Mouse (Mus musculus): ENCODE measurements around the gene Psmd14. TPM values are rescaled to one million over a fixed set of nuclear protein-coding genes. Genes with fewer than 3 reads are reported as not detected.

Gene Psmd14
- polyA plus RNA-seq, 1 experiment from 2014 or later = 252 TPM

DNA sequence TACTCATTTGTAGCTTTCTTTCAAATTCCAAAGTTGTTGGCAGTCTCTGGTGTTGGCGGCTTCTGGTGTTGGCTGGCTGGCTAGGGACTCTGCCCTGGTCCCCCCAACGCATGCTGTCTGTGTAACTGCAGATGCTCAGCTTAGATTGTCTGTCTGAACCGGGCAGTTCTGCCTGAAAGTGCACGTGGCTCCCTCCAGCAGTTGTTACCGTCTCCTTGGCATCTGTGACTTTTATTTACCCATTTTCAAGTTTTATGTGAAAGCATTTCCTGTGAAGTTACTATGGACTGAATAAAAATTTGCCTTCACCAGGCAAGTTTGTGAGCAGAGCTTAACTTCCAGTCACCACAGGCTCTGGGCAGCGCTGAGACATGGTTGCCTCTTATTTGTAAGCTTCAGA lies 97.3 kb downstream of the Psmd14 start:
- Histone ChIP-seq H3K4me3 (no peak overlapping the region), H3K27me3 (replicated peaks; ENCODE audit: low read depth, poor library complexity, severe bottlenecking) (peaks cover 100% of the 10 kb centered on the region)

DNA sequence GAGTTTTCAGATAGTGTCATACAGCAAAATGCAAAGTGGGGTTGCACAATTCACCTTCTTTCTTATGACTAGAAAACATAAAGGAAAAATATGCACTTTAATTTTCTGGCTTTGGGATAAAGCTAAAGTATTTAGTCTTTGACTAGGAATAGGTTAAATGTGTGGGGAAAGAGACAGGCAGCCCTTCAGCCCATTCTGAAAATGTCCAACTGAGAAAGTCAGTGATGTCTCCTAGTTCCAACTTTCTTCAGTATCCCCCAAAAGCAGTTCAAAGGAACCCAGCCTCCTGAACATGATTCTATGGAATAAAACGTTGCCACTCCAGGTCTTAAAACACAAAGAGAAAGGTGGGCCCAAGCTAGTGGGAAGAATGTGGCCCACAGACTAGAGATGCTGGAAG lies 97.9 kb downstream of the Psmd14 start:
- peaks cover 100% of the 10 kb centered on the region for H3K27me3 ChIP-seq (replicated peaks; ENCODE audit: low read depth, poor library complexity, severe bottlenecking)
- H3K27ac ChIP-seq (replicated peaks) = no peak overlapping the region
- H3K4me1 ChIP-seq = peaks cover 20% of the 10 kb centered on the region
- peak; percentile 14 for DNase-seq (ENCODE audit: low spot score)
- no peak overlapping the region for H3K4me3 ChIP-seq
- no peaks in the 10 kb centered on the region for H3K36me3 ChIP-seq (replicated peaks)
- WGBS = 2% methylated on average over 1 of the region's 1 CpGs
- H3K9me3 ChIP-seq = no peaks in the 10 kb centered on the region

More for the DNA sequence above, 97.3 kb downstream of the Psmd14 start:
- Histone ChIP-seq H3K4me1 (peaks cover 23% of the 10 kb centered on the region), H3K36me3 (replicated peaks) (no peaks in the 10 kb centered on the region), H3K27ac (replicated peaks) (no peak overlapping the region), H3K9me3 (no peaks in the 10 kb centered on the region)
- 0% methylated on average over 6 of the region's 6 CpGs for WGBS
- peak; percentile 53 for DNase-seq (ENCODE audit: low spot score)

DNA sequence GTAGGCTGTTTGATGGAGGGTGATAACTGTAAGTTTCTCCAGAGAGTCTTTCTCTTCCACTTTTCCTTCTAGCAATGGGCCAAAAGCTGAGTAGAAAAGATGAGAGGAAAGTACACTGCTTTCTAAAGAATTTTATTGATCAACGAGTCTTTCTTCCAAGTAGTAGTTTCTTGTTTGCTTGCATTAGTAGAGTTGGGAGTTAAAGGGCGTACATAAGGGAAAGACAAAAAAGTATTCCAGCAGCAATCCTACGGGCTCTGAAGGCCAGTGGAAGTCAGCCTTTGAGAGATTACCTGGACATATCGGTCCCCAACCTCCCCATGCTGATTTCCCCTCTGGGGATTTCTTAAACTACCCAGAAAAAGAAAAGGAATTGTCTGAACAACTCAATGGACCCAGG lies 99.3 kb downstream of the Psmd14 start:
- Histone ChIP-seq H3K4me1 (peaks cover 19% of the 10 kb centered on the region), H3K27ac (replicated peaks) (no peak overlapping the region), H3K27me3 (replicated peaks; ENCODE audit: low read depth, poor library complexity, severe bottlenecking) (peaks cover 100% of the 10 kb centered on the region), H3K4me3 (no peak overlapping the region), H3K9me3 (no peaks in the 10 kb centered on the region), H3K36me3 (replicated peaks) (no peaks in the 10 kb centered on the region)
- WGBS = 12% methylated on average over 4 of the region's 4 CpGs
- no peak for DNase-seq (ENCODE audit: low spot score)

- Histone ChIP-seq H3K4me1 (peaks cover 22% of the 10 kb centered on the region), H3K27ac (replicated peaks) (no peak overlapping the region), H3K4me3 (peak overlapping the region; percentile 62), H3K27me3 (replicated peaks; ENCODE audit: low read depth, poor library complexity, severe bottlenecking) (peaks cover 100% of the 10 kb centered on the region), H3K36me3 (replicated peaks) (no peaks in the 10 kb centered on the region), H3K9me3 (no peaks in the 10 kb centered on the region)
- no peak for DNase-seq (ENCODE audit: low spot score)
- 1% methylated on average over 8 of the region's 8 CpGs for WGBS
These were observed 99.6 kb downstream of the Psmd14 start for GRCm38 (mm10) chr2:61811163-61811506.

DNA sequence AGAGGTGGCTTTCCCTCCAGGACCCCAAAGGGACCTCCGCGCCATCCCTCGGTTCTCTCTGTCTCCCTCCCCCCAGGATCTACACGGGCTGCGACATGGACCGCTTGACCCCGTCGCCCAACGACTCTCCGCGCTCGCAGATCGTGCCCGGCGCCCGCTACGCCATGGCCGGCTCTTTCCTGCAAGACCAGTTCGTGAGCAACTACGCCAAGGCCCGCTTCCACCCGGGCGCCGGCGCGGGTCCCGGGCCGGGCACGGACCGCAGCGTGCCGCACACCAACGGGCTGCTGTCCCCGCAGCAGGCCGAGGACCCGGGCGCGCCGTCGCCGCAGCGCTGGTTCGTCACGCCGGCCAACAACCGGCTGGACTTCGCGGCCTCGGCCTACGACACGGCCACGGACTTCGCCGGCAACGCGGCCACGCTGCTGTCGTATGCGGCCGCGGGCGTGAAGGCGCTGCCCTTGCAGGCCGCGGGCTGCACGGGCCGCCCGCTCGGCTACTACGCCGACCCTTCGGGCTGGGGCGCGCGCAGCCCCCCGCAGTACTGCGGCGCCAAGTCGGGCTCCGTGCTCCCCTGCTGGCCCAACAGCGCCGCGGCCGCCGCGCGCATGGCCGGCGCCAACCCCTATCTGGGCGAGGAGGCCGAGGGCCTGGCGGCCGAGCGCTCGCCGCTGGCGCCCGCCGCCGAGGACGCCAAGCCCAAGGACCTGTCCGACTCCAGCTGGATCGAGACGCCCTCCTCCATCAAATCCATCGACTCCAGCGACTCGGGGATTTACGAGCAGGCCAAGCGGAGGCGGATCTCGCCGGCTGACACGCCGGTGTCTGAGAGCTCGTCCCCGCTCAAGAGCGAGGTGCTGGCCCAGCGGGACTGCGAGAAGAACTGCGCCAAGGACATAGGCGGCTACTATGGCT lies 100.3 kb downstream of the Psmd14 start:
- Histone ChIP-seq H3K36me3 (replicated peaks) (no peaks in the 10 kb centered on the region), H3K4me3 (peak overlapping the region; percentile 62), H3K9me3 (no peaks in the 10 kb centered on the region), H3K27me3 (replicated peaks; ENCODE audit: low read depth, poor library complexity, severe bottlenecking) (peaks cover 100% of the 10 kb centered on the region), H3K27ac (replicated peaks) (peak overlapping the region; percentile 78), H3K4me1 (peaks cover 22% of the 10 kb centered on the region)
- peak; percentile 81 for DNase-seq (ENCODE audit: low spot score)
- under 1% methylated on average over 121 of the region's 121 CpGs for WGBS

- WGBS = under 1% methylated on average over 12 of the region's 12 CpGs
- DNase-seq (ENCODE audit: low spot score) = peak; percentile 52
- peaks cover 22% of the 10 kb centered on the region for H3K4me1 ChIP-seq
- peak overlapping the region; percentile 62 for H3K4me3 ChIP-seq
- H3K9me3 ChIP-seq = no peaks in the 10 kb centered on the region
- peaks cover 99% of the 10 kb centered on the region for H3K27me3 ChIP-seq (replicated peaks; ENCODE audit: low read depth, poor library complexity, severe bottlenecking)
- H3K36me3 ChIP-seq (replicated peaks) = no peaks in the 10 kb centered on the region
- no peak overlapping the region for H3K27ac ChIP-seq (replicated peaks)
These were observed 101.0 kb downstream of the Psmd14 start for GRCm38 (mm10) chr2:61812536-61812935.

GRCm38 (mm10) chr2:61813106-61813505 lies 101.6 kb downstream of the Psmd14 start:
- peaks cover 22% of the 10 kb centered on the region for H3K4me1 ChIP-seq
- DNase-seq (ENCODE audit: low spot score) = peak; percentile 30
- WGBS = 4% methylated on average over 6 of the region's 6 CpGs
- H3K4me3 ChIP-seq = no peak overlapping the region
- H3K36me3 ChIP-seq (replicated peaks) = no peaks in the 10 kb centered on the region
- H3K27ac ChIP-seq (replicated peaks) = no peak overlapping the region
- peaks cover 99% of the 10 kb centered on the region for H3K27me3 ChIP-seq (replicated peaks; ENCODE audit: low read depth, poor library complexity, severe bottlenecking)
- no peaks in the 10 kb centered on the region for H3K9me3 ChIP-seq

- H3K4me1 ChIP-seq = peaks cover 22% of the 10 kb centered on the region
- no peak overlapping the region for H3K4me3 ChIP-seq
- peaks cover 99% of the 10 kb centered on the region for H3K27me3 ChIP-seq (replicated peaks; ENCODE audit: low read depth, poor library complexity, severe bottlenecking)
- H3K36me3 ChIP-seq (replicated peaks) = no peaks in the 10 kb centered on the region
- no peak overlapping the region for H3K27ac ChIP-seq (replicated peaks)
- WGBS = 26% methylated on average over 1 of the region's 1 CpGs
- DNase-seq (ENCODE audit: low spot score) = no peak
- no peaks in the 10 kb centered on the region for H3K9me3 ChIP-seq
These were observed 102.0 kb downstream of the Psmd14 start for GRCm38 (mm10) chr2:61813521-61813920.

DNA sequence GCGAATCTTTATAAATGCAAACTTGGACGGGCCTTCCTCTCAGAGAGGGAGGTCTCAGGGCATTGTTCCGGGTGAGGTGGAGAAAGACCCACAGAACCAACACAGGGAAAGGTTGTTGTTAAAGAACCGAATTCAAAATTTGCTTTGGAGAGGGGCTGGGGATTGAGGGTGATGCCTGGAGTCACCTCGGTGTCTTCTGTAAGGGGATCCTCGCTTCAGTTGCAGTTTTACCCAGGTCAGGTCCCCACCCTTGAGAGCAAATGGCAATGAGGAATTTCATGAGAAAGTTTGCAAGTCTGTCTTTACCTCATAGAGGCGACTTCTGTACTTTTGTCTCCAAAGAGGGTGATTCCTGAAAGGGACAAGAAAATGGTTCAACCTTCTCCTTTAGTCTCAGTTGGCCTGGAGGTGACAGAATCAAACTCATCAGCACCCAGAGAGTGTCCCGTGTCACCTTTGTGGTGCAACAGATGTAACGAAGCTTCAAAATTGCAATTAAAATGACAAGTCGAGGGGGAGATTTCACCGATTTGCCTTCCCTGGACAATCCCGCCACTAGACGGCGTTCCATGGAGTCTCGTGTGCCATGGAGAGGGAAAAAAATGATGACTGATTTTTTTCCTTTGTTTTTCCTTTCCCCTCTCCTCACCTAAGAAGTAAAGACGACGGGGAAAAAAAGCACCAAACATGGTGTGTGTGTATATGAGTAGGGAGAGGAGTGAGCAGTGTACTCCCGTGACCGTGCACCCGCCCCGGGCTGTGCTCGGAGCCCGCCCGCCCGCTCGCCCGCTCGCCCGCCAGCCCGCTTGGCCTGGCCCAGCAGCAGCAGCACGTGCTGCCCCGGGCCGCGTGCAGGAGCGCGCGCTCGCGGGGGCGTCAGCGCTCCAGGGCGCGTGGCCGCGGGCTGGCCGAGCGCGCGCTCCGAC lies 103.3 kb downstream of the Psmd14 start:
- H3K27me3 ChIP-seq (replicated peaks; ENCODE audit: low read depth, poor library complexity, severe bottlenecking) = peaks cover 98% of the 10 kb centered on the region
- peak overlapping the region; percentile 88 for H3K27ac ChIP-seq (replicated peaks)

DNA sequence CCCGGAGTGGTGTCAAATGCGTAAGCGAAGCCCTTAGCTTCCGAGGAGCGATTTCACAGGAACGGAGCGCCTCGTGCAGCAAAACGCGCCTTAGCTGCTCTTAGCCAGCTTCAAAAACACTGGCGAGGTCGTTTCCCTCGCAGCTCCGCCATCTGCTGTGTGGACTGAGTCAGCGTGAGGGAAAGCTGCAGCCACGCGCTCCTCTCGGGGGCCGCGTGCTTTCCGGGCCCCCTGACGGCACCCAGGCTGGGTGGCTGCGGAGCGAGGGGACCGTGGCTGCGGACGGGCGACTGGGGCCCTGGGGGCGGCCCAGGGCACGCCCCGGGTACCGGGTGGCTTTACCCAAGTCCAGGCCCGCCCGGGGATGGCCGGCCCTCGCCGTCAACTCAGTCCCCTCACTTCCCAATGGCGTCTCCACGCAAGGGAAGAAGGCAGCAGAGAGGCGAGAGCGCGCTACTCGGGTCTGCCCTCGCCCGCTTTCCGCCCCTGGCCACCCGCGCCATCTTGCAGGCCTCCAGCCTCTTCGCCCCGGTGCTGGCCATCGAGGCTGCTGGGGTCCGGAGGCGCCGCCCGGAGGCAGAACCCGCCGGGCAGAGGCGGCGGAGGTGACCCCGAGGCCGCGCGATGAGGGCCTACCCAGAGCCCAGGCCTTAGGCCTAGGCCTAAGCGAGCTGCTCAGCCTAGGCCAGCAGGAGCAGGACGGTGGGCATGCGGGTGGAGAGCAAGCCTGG lies 104.3 kb downstream of the Psmd14 start:
- WGBS = 6% methylated on average over 66 of the region's 66 CpGs

More for the DNA sequence above, 103.3 kb downstream of the Psmd14 start:
- no peaks in the 10 kb centered on the region for H3K36me3 ChIP-seq (replicated peaks)
- peak overlapping the region; percentile 51 for H3K4me3 ChIP-seq
- no peaks in the 10 kb centered on the region for H3K9me3 ChIP-seq
- peak; percentile 75 for DNase-seq (ENCODE audit: low spot score)
- WGBS = 2% methylated on average over 50 of the region's 50 CpGs
- peaks cover 22% of the 10 kb centered on the region for H3K4me1 ChIP-seq

GRCm38 (mm10) chr2:61818197-61818596 lies 106.7 kb downstream of the Psmd14 start:
- no peak for DNase-seq (ENCODE audit: low spot score)
- WGBS = 78% methylated on average over 1 of the region's 1 CpGs
- H3K27ac ChIP-seq (replicated peaks) = no peak overlapping the region
- peaks cover 70% of the 10 kb centered on the region for H3K27me3 ChIP-seq (replicated peaks; ENCODE audit: low read depth, poor library complexity, severe bottlenecking)
- peaks cover 11% of the 10 kb centered on the region for H3K4me1 ChIP-seq
- no peaks in the 10 kb centered on the region for H3K9me3 ChIP-seq
- H3K4me3 ChIP-seq = no peak overlapping the region
- H3K36me3 ChIP-seq (replicated peaks) = no peaks in the 10 kb centered on the region

More for the DNA sequence above, 104.3 kb downstream of the Psmd14 start:
- Histone ChIP-seq H3K4me3 (peak overlapping the region; percentile 51), H3K27ac (replicated peaks) (peak overlapping the region; percentile 88), H3K9me3 (no peaks in the 10 kb centered on the region), H3K27me3 (replicated peaks; ENCODE audit: low read depth, poor library complexity, severe bottlenecking) (peaks cover 95% of the 10 kb centered on the region), H3K36me3 (replicated peaks) (no peaks in the 10 kb centered on the region), H3K4me1 (peaks cover 22% of the 10 kb centered on the region)
- peak; percentile 75 for DNase-seq (ENCODE audit: low spot score)

DNA sequence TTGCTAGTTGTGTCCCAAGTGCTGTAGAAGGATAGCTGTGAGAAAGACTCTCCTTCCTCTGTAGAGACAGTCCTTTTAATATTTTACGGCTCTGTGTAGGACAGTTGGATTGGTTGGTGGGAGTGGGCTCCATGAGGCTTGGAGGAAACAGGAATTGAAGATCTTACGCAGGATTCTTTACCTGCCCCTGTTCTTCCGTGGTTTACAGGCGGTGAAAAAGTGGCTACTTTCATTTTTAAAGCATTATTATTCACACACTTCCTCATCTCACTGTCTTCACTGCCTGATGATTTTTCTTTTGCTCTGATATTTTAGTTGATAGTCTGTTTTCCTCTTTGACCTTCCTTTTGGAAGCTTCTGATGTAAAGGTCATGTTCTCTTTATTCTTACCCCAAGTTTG lies 108.7 kb downstream of the Psmd14 start:
- H3K9me3 ChIP-seq = no peaks in the 10 kb centered on the region
- WGBS = 82% methylated on average over 4 of the region's 4 CpGs
- H3K4me3 ChIP-seq = no peak overlapping the region
- H3K4me1 ChIP-seq = peaks cover 9% of the 10 kb centered on the region
- peaks cover 50% of the 10 kb centered on the region for H3K27me3 ChIP-seq (replicated peaks; ENCODE audit: low read depth, poor library complexity, severe bottlenecking)
- H3K36me3 ChIP-seq (replicated peaks) = no peaks in the 10 kb centered on the region
- DNase-seq (ENCODE audit: low spot score) = no peak
- H3K27ac ChIP-seq (replicated peaks) = no peak overlapping the region

Measured in embryonic facial prominence, embryonic 10.5 days (tissue).